Mouse (Mus musculus) E14TG2a.4 (cell line): Measurements from ENCODE around the gene Sh3glb1.

ENCODE experiments used
- CTCF ChIP-seq: conservative IDR thresholded peaks from 2 replicates; pipeline ENCODE4 v1.5.1; 2014; ENCODE audit warnings: low read length
- NANOG ChIP-seq: IDR thresholded peaks from 2 replicates; pipeline ENCODE4 v1.6.1; 2014; ENCODE audit warnings: borderline replicate concordance, low read length, mixed read lengths
- POU5F1 ChIP-seq: IDR thresholded peaks from 2 replicates; pipeline ENCODE4 v1.6.1; 2014; ENCODE audit warnings: low read length, borderline replicate concordance

- TF ChIP-seq CTCF (peak; percentile 76), POU5F1 (no peak), NANOG (no peak)
These were observed 3.3 kb upstream of the Sh3glb1 start for GRCm38 (mm10) chr3:144723455-144723854.
